Mouse (Mus musculus) left cerebral cortex, adult 9 months (tissue): Measurements from ENCODE around the gene Ddah2.
"Not testable (repeated sequence)": the region's sequence is repeated elsewhere in the genome, so short reads cannot be mapped to it uniquely, and the experiment has no call there.

Source experiments
- DNase-seq, 2 experiments: peaks; one replicate each; pipeline ENCODE4 v3.0.0; 2022; ENCODE audit warnings: low spot score in 2 of 2

Ddah2 gene

GRCm38 (mm10) chr17:35027277-35028068 lies 31.4 kb upstream of the Ddah2 start, which contains the start of gene Sapcd1:
Gene Sapcd1, minus strand, starts transcription at chr17:35028016.
- DNase-seq, result no peak

GRCm38 (mm10) chr17:35028315-35028714 lies 30.5 kb upstream of the Ddah2 start:
- no peak for DNase-seq

GRCm38 (mm10) chr17:35029691-35030532 lies 28.9 kb upstream of the Ddah2 start:
- no peak for DNase-seq

- DNase-seq, result no peak
These were observed 27.6 kb upstream of the Ddah2 start for GRCm38 (mm10) chr17:35031272-35031671.

GRCm38 (mm10) chr17:35031880-35032279 lies 27.0 kb upstream of the Ddah2 start:
- no peak for DNase-seq

GRCm38 (mm10) chr17:35032323-35032870 lies 26.4 kb upstream of the Ddah2 start:
- no peak for DNase-seq

- not testable (repeated sequence) for DNase-seq
These were observed 25.1 kb upstream of the Ddah2 start for GRCm38 (mm10) chr17:35033703-35034102.

GRCm38 (mm10) chr17:35034896-35035295 lies 23.9 kb upstream of the Ddah2 start:
- DNase-seq, result no peak

GRCm38 (mm10) chr17:35039121-35039873 lies 19.5 kb upstream of the Ddah2 start:
- peak in 1 of 2 experiments; percentile 46 for DNase-seq

- DNase-seq, result no peak
These were observed 15.0 kb upstream of the Ddah2 start for GRCm38 (mm10) chr17:35043794-35044193.

GRCm38 (mm10) chr17:35044904-35045806 lies 13.7 kb upstream of the Ddah2 start:
- DNase-seq, result no peak

GRCm38 (mm10) chr17:35045807-35046680 lies 12.8 kb upstream of the Ddah2 start:
- no peak for DNase-seq

- DNase-seq, result peak; percentile 88 to 96
These were observed 12.0 kb upstream of the Ddah2 start, which contains the start of gene Msh5 for GRCm38 (mm10) chr17:35046681-35047455. Gene Msh5, minus strand, starts transcription at chr17:35046745.

- DNase-seq, result no peak
These were observed 11.1 kb upstream of the Ddah2 start for GRCm38 (mm10) chr17:35047688-35048087.

- no peak for DNase-seq
These were observed 10.5 kb upstream of the Ddah2 start for GRCm38 (mm10) chr17:35048149-35048931.

- DNase-seq, result no peak
These were observed 9.8 kb upstream of the Ddah2 start for GRCm38 (mm10) chr17:35048932-35049440.

GRCm38 (mm10) chr17:35049561-35050016 lies 9.2 kb upstream of the Ddah2 start, which contains the start of gene Clic1:
Gene Clic1, plus strand, starts transcription at chr17:35049966.
- DNase-seq, result no peak
